Mouse (Mus musculus) gastrocnemius, adult 8-10 months (tissue): Measurements from ENCODE around the gene Scyl2. TPM values are rescaled to one million over a fixed set of nuclear protein-coding genes. Genes with fewer than 3 reads are reported as not detected.

Experiments
- DNase-seq, 2 experiments: peaks; one replicate each; pipeline ENCODE4 v3.0.0; 2022; ENCODE audit warnings: low spot score in 2 of 2
- total RNA-seq, 4 experiments: library from RNA; stranded (reverse); gene quantifications; 2 replicates each; pipeline ENCODE4 v1.2.4; 2022

Scyl2 gene
- total RNA-seq, 4 experiments from 2014 or later = 11.0 to 13.4 (median 11.5) TPM

- DNase-seq = no peak
These were observed 88.8 kb downstream of the Scyl2 start for GRCm38 (mm10) chr10:89597275-89597674.

GRCm38 (mm10) chr10:89595935-89596334 is 90.2 kb downstream of the Scyl2 start:
- no peak for DNase-seq

GRCm38 (mm10) chr10:89595514-89595913 is 90.6 kb downstream of the Scyl2 start:
- DNase-seq = no peak

- DNase-seq = no peak
These were observed 91.8 kb downstream of the Scyl2 start for GRCm38 (mm10) chr10:89594309-89594708.

GRCm38 (mm10) chr10:89592797-89593196 is 93.3 kb downstream of the Scyl2 start:
- DNase-seq = no peak

GRCm38 (mm10) chr10:89589877-89590276 is 96.2 kb downstream of the Scyl2 start:
- DNase-seq = no peak

Other genes starting within 250 kb of the Scyl2 start
- 1 to 10 TPM in 2 of 4 experiments, under 1 TPM in 2; 0.53 to 1.6 (median 1.1) TPM for gene Gas2l3, start 242.3 kb downstream of the Scyl2 start, total RNA-seq
- under 1 TPM in 1 of 4 experiments, not detected in 3; 0.19 TPM for gene Nr1h4, start 152.7 kb downstream of the Scyl2 start, total RNA-seq
- gene Slc17a8, start 65.0 kb downstream of the Scyl2 start, total RNA-seq = not detected
- gene Actr6, start 46.0 kb upstream of the Scyl2 start, total RNA-seq = 1 to 10 TPM; 5.3 to 8.2 (median 6.5) TPM
- 10 to 100 TPM; 14.8 to 24.1 (median 21.3) TPM for gene Uhrf1bp1l, start 58.7 kb upstream of the Scyl2 start, total RNA-seq
- under 1 TPM; 0.18 to 0.46 (median 0.32) TPM for gene Anks1b, start 187.2 kb upstream of the Scyl2 start, total RNA-seq